Mouse (Mus musculus): ENCODE results near the gene Nphp4. TPM values are rescaled to one million over a fixed set of nuclear protein-coding genes. Genes with fewer than 3 reads are reported as not detected.
"Not testable (repeated sequence)": the region's sequence is repeated elsewhere in the genome, so short reads cannot be mapped to it uniquely, and the experiment has no call there.

Nphp4 gene
- polyA plus RNA-seq, 1 experiment from 2014 or later = 3.2 TPM

DNA sequence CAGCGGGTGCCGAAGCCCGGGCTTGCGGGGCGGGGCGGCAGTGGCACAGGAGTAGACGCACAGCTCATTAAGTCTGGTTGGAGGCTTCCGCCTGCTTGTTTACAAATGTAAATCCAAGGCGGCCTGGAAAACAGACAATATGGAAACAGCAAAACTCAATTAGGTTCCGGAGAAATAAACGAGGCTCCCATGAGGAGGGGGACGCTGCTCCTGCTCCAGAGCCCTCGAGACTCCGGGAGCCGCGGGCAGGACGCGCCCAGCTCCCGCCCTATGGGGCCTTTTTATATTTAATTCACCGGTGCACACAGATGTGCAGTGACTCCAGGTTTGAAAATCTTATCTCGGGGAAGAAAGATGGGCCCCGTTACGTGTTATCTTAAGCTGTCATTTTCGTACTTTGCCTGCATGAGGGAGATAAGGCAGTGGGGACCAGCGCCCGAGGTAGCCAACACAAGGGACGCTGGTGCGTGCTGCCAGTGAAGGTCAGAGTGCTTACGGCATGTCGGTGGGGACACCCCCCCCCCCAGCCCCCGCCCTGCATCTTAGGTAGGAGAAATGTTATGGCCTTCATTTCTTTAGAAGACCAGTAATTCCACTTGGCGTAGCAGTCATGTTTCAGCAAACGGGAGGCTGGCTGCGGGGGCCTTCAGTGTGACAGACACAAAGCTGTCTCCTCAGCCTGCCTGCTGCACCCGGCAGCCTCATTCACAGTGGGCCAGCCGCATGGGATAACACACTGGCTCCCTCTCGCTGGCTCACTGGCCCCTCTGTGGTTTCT lies 71.6 kb downstream of the Nphp4 start:
- DNase-seq (ENCODE audit: low spot score) = no peak
- peak overlapping the region; percentile 29 for H3K4me3 ChIP-seq

GRCm38 (mm10) chr4:152549507-152550202 lies 73.1 kb downstream of the Nphp4 start:
- no peak overlapping the region for H3K4me3 ChIP-seq
- H3K4me1 ChIP-seq = peaks cover 34% of the 10 kb centered on the region
- 87% methylated on average over 18 of the region's 18 CpGs for WGBS
- no peak overlapping the region for H3K27ac ChIP-seq
- H3K36me3 ChIP-seq = no peaks in the 10 kb centered on the region
- H3K27me3 ChIP-seq (ENCODE audit: insufficient read depth, poor library complexity, severe bottlenecking) = peaks cover 40% of the 10 kb centered on the region; the same call in 1 of the 2 replicates
- no peaks in the 10 kb centered on the region for H3K9me3 ChIP-seq
- no peak for DNase-seq (ENCODE audit: low spot score)

More for the DNA sequence above, 71.6 kb downstream of the Nphp4 start:
- Histone ChIP-seq H3K27me3 (ENCODE audit: insufficient read depth, poor library complexity, severe bottlenecking) (peaks cover 35% of the 10 kb centered on the region; the same call in 1 of the 2 replicates), H3K9me3 (no peaks in the 10 kb centered on the region), H3K4me1 (peaks cover 25% of the 10 kb centered on the region), H3K27ac (peak overlapping the region; percentile 56), H3K36me3 (no peaks in the 10 kb centered on the region)
- WGBS = 36% methylated on average over 37 of the region's 37 CpGs

DNA sequence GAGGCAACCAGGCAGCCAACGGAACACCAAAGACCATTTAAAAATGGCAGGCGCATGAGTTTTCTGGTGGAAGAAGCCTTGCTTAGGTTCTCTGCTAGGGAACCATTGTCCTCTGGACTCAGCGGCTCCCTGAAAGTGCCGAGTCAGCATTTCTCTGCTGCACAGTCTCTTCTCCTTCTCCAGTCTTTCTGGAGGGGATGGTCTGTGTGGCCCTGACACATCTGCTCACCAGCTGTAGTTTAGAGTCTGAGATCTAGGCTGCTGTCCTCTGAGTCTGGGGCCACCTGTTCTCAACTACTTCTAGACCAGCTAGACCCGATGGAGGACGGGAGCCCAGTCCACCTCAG lies 73.7 kb downstream of the Nphp4 start:
- Histone ChIP-seq H3K4me1 (peaks cover 37% of the 10 kb centered on the region), H3K4me3 (no peak overlapping the region), H3K36me3 (no peaks in the 10 kb centered on the region), H3K27ac (no peak overlapping the region), H3K27me3 (ENCODE audit: insufficient read depth, poor library complexity, severe bottlenecking) (peaks cover 42% of the 10 kb centered on the region; the same call in 1 of the 2 replicates), H3K9me3 (no peaks in the 10 kb centered on the region)
- DNase-seq (ENCODE audit: low spot score) = no peak
- WGBS = 94% methylated on average over 6 of the region's 6 CpGs

DNA sequence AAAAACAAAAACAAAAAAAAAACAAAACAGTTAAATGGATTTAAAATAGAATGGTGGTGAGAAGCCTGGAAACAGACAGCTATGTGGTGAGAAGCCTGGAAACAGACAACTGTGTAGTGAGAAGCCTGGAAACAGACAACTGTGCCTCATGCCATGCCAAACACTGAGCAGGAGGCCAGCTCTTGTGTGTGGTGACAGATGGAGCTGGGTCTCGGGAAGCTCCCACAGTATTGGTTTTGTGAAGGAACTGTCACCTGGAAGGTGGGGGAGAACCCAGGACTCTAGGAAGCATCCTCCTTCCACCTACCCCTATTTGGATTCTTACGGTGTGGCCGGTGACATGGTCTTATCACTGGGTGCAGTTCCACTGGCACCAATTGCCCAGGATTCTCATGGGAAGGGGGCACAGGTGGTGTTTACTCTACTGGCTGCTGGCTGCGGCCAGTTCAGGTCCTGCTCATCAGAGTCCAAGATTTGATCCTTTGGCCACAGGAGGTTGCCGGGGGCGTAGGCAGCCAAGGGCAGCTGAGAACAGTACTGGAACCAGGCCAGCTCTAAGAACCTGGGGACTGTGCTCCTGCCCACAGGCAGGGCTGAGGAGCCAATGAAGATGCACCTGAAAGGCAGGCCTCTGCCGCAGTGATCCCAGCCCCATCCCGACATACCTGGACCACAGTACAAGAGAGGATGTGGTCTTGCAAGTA lies 77.2 kb downstream of the Nphp4 start:
- H3K9me3 ChIP-seq = no peaks in the 10 kb centered on the region
- H3K27ac ChIP-seq = 0 out of 2 replicates have a peak overlapping the region, but pooled peaks have one; percentile 24
- no peak for DNase-seq (ENCODE audit: low spot score)
- H3K27me3 ChIP-seq (ENCODE audit: insufficient read depth, poor library complexity, severe bottlenecking) = peaks cover 29% of the 10 kb centered on the region; the same call in 1 of the 2 replicates
- H3K4me3 ChIP-seq = no peak overlapping the region
- 87% methylated on average over 8 of the region's 8 CpGs for WGBS
- H3K4me1 ChIP-seq = peaks cover 28% of the 10 kb centered on the region
- no peaks in the 10 kb centered on the region for H3K36me3 ChIP-seq

DNA sequence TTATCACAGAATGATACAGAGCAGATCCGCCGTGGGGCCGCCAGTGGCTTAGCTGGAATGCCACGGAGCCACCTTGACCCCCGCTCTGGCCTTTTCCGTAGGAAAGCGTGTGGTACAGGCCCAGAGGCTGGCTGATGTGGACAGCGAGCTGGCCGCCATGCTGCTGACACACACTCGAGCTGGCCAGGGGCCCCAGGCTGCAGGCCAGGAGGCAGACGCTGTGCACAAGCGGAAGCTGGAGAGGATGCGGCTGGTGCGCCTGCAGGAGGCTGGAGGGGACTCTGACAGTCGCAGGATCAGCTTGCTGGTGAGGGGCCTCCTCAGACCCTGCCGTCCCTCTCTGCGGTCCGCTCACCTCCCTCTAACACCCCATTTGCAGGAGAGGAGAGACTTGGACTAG lies 77.9 kb downstream of the Nphp4 start:
- WGBS = 42% methylated on average over 18 of the region's 18 CpGs

GRCm38 (mm10) chr4:152555806-152556205 lies 79.3 kb downstream of the Nphp4 start:
- H3K36me3 ChIP-seq; H3K4me3 ChIP-seq; DNase-seq (ENCODE audit: low spot score); H3K9me3 ChIP-seq; H3K27ac ChIP-seq: not testable (repeated sequence)
- H3K27me3 ChIP-seq (ENCODE audit: insufficient read depth, poor library complexity, severe bottlenecking) = peaks cover 23% of the 10 kb centered on the region
- H3K4me1 ChIP-seq = peaks cover 21% of the 10 kb centered on the region
- 75% methylated on average over 2 of the region's 3 CpGs for WGBS

More for the DNA sequence above, 77.9 kb downstream of the Nphp4 start:
- no peak overlapping the region for H3K4me3 ChIP-seq
- H3K9me3 ChIP-seq = no peaks in the 10 kb centered on the region
- peaks cover 28% of the 10 kb centered on the region for H3K27me3 ChIP-seq (ENCODE audit: insufficient read depth, poor library complexity, severe bottlenecking)
- DNase-seq (ENCODE audit: low spot score) = no peak
- H3K27ac ChIP-seq = 0 out of 2 replicates have a peak overlapping the region, but pooled peaks have one; percentile 24
- peaks cover 22% of the 10 kb centered on the region for H3K4me1 ChIP-seq
- H3K36me3 ChIP-seq = no peaks in the 10 kb centered on the region

DNA sequence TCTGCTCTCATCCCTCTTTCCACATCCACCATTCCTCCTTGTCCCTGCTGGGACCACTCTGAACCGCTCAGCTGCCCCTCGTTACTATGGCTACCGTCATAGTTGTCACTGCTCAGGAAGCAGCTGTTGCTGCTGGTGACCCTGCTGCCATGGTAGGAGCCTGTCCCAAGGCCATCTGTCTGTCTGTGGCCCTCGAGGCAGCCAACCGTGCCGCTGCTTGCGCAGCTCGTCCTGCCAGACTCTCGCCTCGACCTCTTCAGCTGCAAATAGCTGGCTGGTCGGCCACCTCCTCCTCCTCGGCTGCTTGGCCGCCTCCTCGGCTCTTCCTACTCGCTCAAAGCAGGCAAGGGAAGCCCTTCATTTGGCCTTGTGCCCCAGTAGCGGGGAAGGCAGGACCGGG lies 81.7 kb downstream of the Nphp4 start:
- H3K36me3 ChIP-seq = no peaks in the 10 kb centered on the region
- H3K4me3 ChIP-seq = no peak overlapping the region
- peaks cover 21% of the 10 kb centered on the region for H3K4me1 ChIP-seq
- peaks cover 23% of the 10 kb centered on the region for H3K27me3 ChIP-seq (ENCODE audit: insufficient read depth, poor library complexity, severe bottlenecking)
- WGBS = 45% methylated on average over 17 of the region's 17 CpGs
- no peaks in the 10 kb centered on the region for H3K9me3 ChIP-seq
- 0 out of 2 replicates have a peak overlapping the region, but pooled peaks have one; percentile 6 for H3K27ac ChIP-seq
- DNase-seq (ENCODE audit: low spot score) = no peak

- WGBS = 60% methylated on average over 4 of the region's 4 CpGs
- 0 out of 2 replicates have a peak, but pooled peaks cover 3% of the 10 kb centered on the region for H3K4me1 ChIP-seq
Observed at GRCm38 (mm10) chr4:152568006-152568405, 91.5 kb downstream of the Nphp4 start.

GRCm38 (mm10) chr4:152568662-152569395 lies 92.3 kb downstream of the Nphp4 start:
- 47% methylated on average over 23 of the region's 23 CpGs for WGBS
- Histone ChIP-seq H3K9me3 (no peaks in the 10 kb centered on the region), H3K4me1 (0 out of 2 replicates have a peak, but pooled peaks cover 3% of the 10 kb centered on the region), H3K27me3 (ENCODE audit: insufficient read depth, poor library complexity, severe bottlenecking) (peaks cover 25% of the 10 kb centered on the region), H3K27ac (no peak overlapping the region), H3K36me3 (no peaks in the 10 kb centered on the region), H3K4me3 (no peak overlapping the region)
- no peak for DNase-seq (ENCODE audit: low spot score)

More at GRCm38 (mm10) chr4:152568006-152568405, 91.5 kb downstream of the Nphp4 start:
- no peak overlapping the region for H3K27ac ChIP-seq
- H3K9me3 ChIP-seq = no peaks in the 10 kb centered on the region
- no peaks in the 10 kb centered on the region for H3K36me3 ChIP-seq
- H3K27me3 ChIP-seq (ENCODE audit: insufficient read depth, poor library complexity, severe bottlenecking) = peaks cover 25% of the 10 kb centered on the region
- H3K4me3 ChIP-seq = no peak overlapping the region
- DNase-seq (ENCODE audit: low spot score) = no peak

- no peak for DNase-seq (ENCODE audit: low spot score)
- Histone ChIP-seq H3K9me3 (no peaks in the 10 kb centered on the region), H3K27me3 (ENCODE audit: insufficient read depth, poor library complexity, severe bottlenecking) (peaks cover 13% of the 10 kb centered on the region), H3K4me3 (no peak overlapping the region), H3K36me3 (no peaks in the 10 kb centered on the region), H3K4me1 (0 out of 2 replicates have a peak, but pooled peaks cover 2% of the 10 kb centered on the region), H3K27ac (no peak overlapping the region)
- WGBS = 58% methylated on average over 12 of the region's 12 CpGs
Observed at GRCm38 (mm10) chr4:152574266-152574665, 97.8 kb downstream of the Nphp4 start.

DNA sequence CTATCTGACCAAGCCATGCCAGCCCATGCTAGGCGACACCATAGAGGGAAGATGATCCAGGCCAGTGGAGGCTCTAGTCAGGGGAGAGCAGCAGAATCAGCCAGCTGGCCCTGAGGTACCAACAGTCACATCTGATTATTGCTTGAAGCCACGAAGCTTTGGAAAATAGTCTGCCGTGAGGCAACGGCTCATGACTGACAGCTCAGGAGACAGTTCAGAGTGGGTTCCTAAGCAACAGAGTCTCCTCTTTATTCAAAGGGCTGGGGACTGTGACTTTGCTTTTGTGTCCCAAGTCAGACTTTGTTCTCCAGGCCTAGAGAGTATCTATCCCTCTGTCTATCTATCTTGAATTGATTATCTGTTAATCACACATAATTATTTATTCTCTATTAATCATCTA lies 100.3 kb downstream of the Nphp4 start:
- Histone ChIP-seq H3K9me3 (no peaks in the 10 kb centered on the region), H3K27me3 (ENCODE audit: insufficient read depth, poor library complexity, severe bottlenecking) (no peaks in the 10 kb centered on the region; the same call in none of the 2 replicates), H3K4me3 (no peak overlapping the region), H3K27ac (no peak overlapping the region), H3K36me3 (no peaks in the 10 kb centered on the region), H3K4me1 (no peaks in the 10 kb centered on the region)
- 76% methylated on average over 4 of the region's 4 CpGs for WGBS
- no peak for DNase-seq (ENCODE audit: low spot score)

GRCm38 (mm10) chr4:152579956-152580355 lies 103.5 kb downstream of the Nphp4 start:
- DNase-seq (ENCODE audit: low spot score) = no peak
- no peaks in the 10 kb centered on the region for H3K4me1 ChIP-seq
- no peak overlapping the region for H3K4me3 ChIP-seq
- H3K36me3 ChIP-seq = no peaks in the 10 kb centered on the region
- H3K9me3 ChIP-seq = no peaks in the 10 kb centered on the region
- no peak overlapping the region for H3K27ac ChIP-seq
- no peaks in the 10 kb centered on the region for H3K27me3 ChIP-seq (ENCODE audit: insufficient read depth, poor library complexity, severe bottlenecking)
- WGBS = 68% methylated on average over 4 of the region's 4 CpGs

Data from heart, embryonic 10.5 days (tissue).